Mouse (Mus musculus): Measurements from ENCODE around the gene Stat2. TPM values are rescaled to one million over a fixed set of nuclear protein-coding genes. Genes with fewer than 3 reads are reported as not detected.
A peak's percentile ranks its signal among the peaks of the same experiment; 100 is the strongest.

Stat2 gene
- 9.0 and 11.0 TPM in 2 replicates for total RNA-seq (2017)

DNA sequence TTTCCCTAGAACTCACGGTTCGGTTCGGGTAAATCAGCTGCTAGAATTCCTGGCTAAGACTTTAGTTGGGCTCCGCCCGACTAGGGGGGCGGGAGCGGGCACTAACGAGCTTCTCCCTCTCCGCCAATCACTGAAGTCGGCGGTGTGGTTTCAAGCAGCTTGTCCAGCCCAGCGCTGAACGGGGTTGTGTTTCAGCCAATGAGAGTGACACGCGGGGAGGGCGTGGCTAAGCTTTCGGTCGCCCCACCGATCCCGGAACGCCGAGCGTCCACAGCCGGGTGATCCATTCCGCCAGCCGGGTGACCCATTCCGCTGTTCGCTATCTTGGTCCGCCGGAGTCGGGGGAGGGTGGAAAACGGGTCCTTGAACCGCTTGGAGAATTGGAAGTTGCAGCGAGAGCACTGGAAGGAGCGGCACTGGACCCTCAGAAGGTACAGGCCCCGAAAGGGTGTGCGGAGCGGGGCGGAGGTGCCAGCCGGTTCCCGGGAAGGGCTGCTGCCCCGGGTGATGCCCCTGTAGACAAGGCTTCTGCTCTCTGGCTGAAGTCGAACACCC, at the start of gene Stat2:
Gene Stat2, plus strand, starts transcription at position 273 of the 555 bp plus-strand sequence.
- ATAC-seq (replicated peaks; ENCODE audit: low read depth, poor library complexity, severe bottlenecking): peak; percentile 99

DNA sequence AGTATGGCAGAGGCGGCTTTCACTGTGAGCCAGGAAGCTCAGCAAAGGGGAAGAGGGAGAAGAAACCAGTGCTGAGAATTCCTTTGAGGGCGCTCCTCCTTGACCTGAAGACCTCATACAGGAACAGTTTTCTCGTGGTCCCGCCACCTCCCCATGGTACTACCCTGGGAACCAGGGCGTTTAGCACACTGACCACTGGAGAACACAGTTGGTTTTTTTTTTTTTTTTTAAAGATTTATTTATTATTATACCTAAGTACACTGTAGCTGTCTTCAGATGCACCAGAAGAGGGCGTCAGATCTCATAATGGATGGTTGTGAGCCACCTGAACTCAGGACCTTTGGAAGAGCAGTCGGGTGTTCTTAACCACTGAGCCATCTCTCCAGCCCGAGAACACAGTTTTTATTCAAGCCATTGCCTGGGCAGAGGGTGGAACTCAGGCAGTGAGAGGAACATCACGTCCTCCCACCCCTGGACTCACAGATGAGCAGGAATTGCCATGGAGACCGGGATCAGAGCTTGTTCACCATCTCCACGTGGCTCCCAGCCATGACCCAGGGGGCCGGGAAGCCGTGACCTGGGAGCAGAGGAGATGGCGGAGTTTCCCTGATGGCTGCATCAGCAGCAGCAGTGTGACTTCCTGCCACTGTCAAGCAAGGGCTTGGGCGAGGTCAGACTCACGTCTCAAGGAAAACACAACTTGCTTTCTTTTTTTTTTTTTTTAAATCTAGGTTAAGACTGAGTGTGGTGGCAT, 48.6 kb upstream of the Stat2 start:
- no peak for ATAC-seq (replicated peaks; ENCODE audit: low read depth, poor library complexity, severe bottlenecking)

DNA sequence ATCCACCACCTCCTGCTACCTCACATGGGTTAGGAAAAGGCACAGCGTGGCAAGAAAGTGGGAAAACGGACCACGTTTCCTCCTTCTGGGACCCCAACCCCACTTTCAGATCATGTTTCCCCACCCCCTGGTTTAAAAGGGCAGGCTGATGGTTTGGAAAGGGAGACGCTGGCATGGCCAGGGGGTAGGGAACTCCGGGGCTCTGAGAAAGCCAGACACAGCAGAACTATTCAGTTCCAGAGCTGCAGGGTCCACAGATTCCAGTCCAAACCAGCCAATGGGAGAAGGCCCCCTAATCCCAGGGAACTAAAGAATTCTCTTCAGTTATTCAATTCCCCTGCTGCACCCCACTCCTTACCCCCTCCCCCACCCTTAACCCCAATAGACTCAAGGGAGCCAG, 45.3 kb upstream of the Stat2 start:
- ATAC-seq (replicated peaks; ENCODE audit: low read depth, poor library complexity, severe bottlenecking): no peak

DNA sequence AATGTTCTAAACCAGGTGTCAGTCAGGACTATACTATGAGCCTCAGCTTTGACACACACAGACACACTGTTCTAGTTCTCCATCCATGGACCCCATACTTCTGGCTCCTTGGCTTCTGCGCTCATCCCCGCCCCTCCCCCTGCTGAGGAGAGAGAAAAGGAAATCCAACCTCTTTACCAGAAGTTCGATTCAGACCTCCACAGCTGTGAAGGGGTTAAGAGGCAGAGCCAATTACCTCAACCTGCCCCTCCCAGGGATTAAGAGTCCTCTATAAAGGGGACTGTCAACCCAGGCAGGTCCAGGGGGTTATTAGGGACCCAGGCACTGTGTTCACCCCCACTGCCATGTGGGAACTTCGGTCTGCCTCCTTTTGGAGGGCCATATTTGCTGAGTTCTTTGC, 44.8 kb upstream of the Stat2 start, which contains the start of gene Mip:
Gene Mip, plus strand, starts transcription at position 301 of the 400 bp plus-strand sequence.
- ATAC-seq (replicated peaks; ENCODE audit: low read depth, poor library complexity, severe bottlenecking): no peak

DNA sequence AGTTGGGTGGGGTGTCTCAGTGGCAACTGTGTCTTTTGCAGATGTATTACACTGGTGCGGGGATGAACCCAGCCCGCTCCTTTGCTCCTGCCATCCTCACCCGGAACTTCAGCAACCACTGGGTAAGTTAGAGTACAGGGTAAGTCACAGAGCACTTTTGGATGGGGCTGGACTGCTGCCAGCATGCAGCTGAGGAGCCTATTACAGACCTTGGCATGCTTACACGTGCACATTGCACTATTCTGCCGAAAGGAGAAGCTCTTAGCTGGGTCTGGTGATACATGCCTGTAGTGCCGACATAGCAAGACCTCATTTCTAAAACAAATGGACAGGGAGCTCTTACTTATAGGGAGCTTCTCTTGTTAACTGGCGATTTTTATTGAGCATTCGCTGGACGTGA, 42.8 kb upstream of the Stat2 start:
- no peak for ATAC-seq (replicated peaks; ENCODE audit: low read depth, poor library complexity, severe bottlenecking)

DNA sequence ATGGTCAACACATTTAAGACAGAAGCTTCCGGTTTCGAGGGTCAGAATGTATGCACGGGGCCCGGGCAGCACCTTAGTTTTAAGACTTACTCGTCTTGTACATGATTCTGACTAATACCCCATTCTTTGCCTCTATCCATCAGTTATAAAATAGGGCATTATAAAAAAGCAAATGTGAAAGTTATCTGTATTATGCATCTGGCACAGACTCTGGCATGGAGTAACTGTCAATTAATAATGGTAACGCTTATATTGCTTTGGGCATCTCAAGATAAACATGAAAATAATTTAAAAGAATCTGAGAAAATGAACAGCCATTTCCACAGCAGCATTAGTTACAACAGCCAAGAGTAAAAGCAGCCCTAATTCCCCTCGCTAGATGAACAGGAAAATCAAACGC, 42.4 kb upstream of the Stat2 start:
- no peak for ATAC-seq (replicated peaks; ENCODE audit: low read depth, poor library complexity, severe bottlenecking)

DNA sequence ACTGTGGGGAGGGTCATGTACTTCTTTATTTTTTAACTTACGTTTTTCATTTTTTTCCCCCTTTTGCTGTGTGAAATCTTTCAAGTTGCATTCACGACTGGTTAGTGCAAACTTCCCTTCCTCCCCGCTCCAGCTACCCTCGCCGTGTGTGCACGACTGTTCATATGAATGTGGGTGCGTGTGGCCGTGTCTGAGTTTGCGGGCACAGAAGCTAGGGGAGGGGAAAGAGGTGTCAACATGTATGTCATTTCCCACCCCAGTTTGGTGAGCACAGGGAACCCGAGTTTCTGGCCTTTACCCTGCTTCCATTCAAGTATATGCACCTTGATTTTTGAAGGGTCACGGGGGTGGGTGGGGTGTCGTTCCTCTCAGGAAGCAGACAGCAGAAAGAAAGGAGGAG, 39.8 kb upstream of the Stat2 start:
- ATAC-seq (replicated peaks; ENCODE audit: low read depth, poor library complexity, severe bottlenecking): no peak

DNA sequence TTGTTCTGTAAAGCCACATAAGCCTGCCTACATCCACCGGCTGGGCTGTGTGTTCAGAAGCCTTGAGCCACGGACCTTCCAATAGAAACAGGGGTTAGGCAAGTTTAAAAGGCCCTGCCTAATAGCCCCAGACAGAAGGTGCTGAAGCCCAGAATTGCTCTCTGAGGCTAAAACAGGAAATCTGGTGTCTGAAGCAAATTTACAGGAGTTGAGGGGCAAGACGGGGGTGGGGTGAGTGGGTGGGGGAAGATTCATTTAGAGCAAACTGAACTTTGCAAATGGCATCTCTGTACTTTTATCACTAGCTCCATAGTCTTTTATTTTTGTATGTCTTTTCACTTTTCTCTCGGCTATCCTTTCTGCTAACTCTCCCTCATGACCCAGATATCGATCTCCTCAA, 39.2 kb upstream of the Stat2 start:
- no peak; the same call in 1 of the 2 replicates for ATAC-seq (replicated peaks; ENCODE audit: low read depth, poor library complexity, severe bottlenecking)

DNA sequence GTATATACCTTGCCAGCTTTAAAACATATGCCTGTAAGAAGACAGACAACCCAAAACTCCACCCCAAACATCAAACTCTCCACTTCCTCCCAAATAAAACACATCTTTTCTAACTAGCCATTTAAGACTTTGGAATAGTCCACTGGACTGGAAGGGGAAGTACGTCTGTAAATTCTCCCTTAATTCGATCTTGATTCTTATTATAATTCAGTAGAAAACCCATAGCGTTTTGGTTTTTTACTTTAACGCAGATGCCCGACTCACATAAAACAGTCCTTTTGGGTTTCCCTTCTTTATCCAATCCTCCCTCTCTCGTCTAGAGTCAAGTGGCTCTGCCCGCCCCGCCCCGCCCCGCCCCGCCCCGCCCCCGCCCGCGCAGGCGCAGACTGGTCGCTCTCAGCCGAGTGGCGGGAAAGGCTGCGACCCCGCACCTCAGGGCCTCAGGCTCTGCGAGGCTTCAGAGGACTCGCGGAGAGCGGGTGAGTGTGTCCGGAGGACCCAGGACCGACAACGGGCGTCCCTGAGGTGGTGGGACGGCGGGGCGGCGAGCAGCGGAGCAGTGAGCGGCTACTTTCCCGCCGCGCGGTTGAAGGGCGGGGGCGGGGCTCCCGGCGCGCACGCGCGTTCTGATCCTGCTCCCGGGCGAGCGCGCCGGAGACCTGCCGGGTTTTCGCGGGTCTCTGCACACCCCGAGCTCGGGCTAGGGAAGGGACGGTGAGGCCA, 38.5 kb upstream of the Stat2 start, which contains the start of gene Timeless:
Gene Timeless, plus strand, starts transcription at position 369 of the 723 bp plus-strand sequence.
- ATAC-seq (replicated peaks; ENCODE audit: low read depth, poor library complexity, severe bottlenecking): peak; percentile 53

DNA sequence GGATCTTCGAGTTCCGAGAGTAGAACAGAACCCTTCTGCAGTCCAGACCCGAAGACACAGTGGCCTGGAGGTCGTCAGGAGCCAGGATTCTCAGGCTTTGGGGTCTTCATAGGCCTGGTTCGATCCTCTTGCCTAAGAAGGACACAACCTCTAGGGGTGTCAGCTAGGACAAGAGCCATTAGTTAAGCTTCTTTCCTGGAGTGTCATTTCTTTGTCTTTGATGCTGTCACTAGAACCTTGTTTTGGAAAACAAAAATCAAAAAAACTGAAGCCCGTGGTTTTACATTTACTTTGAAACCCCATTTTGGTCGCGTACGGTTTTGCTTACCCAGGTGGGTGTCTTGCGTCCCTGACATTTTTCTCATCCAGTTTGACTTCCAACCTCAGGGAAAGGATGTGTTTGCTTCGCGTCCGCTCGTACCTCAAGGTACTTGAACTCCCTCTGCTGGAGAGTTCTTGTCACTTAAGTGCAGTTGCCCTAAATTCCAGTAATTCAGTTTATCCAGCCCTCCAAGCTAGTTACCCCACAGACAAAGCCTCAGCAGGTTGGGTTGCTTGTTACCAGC, 37.9 kb upstream of the Stat2 start:
- peak; percentile 74 for ATAC-seq (replicated peaks; ENCODE audit: low read depth, poor library complexity, severe bottlenecking)

DNA sequence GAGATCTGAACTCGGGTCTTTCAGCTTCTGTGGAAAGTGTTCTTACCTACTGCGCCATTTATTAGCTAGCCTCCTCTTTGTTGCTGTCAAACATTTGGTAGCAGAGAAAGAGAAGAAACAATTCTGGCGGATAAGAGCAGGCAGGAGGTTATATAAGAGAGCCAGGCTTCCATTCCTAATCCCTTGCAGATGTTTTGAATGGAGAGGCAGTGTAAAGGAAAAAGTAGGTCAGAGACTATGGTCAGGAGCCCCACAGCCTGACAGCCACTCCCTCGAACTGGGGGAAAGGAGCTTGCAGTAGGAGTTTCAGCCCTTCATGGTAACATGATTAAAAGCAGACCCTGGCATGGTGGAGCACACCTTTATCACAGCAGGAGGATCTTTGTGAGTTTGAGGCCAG, 34.0 kb upstream of the Stat2 start:
- no peak for ATAC-seq (replicated peaks; ENCODE audit: low read depth, poor library complexity, severe bottlenecking)

DNA sequence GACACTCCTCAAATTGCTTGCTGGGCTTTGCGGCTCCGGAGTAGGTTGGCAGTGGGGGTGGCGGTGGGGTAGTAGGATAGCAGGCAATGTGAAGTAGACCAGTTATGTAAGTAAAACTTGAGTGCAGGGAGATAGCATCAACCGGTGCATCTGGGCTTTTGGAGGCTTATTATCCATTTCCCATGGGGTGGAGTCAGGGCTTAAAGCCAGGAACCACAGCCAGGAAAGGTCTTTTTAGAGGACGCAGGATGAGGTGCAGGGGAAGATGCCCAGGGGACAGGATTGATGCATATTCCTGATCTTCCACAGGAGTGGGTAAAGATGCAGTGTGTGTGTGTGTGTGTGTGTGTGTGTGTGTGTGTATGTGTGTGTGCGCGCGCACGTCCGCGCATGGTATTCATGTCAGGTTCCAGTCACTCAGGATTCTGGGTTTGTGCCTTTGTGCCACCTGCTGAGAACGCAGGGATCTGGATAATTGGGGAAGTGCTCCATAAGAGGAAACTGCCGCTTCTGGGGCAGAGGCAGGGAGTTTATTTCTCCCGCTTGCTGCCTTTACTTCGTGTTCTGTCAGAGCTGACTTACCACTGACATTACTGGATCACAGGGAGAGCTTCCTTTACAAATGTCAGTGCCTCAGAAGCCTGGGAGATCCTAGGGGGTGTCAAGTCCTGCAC, 32.4 kb upstream of the Stat2 start:
- ATAC-seq (replicated peaks; ENCODE audit: low read depth, poor library complexity, severe bottlenecking): peak; percentile 39

DNA sequence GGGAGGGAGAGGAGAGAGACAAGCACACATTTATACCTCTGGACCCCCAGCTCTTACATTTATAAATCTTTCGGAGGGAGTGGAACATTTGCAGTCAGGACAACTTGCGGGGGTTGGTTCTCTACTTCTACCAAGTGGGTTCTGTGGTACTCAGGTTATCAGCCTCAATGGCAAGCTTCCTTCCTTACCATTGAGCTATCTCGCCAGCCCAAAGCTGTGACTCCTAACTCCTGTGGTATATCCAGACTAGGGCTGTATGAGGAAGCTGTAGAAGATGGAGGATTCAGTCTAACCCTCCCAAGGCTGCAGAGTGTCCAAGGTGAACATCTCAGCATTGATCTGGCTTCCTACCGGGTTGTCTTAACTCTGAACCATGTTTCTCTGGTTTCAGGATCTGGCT, 31.2 kb upstream of the Stat2 start:
- peak; percentile 24; the same call in 1 of the 2 replicates for ATAC-seq (replicated peaks; ENCODE audit: low read depth, poor library complexity, severe bottlenecking)

DNA sequence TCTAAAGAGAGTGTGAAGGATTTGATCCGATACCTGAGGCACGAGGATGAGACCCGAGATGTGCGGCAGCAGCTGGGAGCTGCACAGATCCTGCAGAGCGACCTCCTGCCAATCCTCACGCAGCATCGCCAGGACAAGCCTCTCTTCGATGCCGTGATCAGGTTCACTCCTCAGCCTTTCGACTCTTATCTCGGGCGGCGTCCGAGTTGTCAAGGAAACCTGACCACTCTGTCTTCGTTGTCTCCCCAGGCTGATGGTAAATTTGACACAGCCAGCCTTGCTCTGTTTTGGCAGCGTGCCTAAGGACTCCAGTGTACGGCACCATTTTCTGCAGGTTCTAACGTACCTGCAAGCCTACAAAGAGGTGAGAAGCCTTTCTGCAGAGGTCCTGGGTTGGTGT, 30.2 kb upstream of the Stat2 start:
- ATAC-seq (replicated peaks; ENCODE audit: low read depth, poor library complexity, severe bottlenecking): peak; percentile 36; the same call in 1 of the 2 replicates

DNA sequence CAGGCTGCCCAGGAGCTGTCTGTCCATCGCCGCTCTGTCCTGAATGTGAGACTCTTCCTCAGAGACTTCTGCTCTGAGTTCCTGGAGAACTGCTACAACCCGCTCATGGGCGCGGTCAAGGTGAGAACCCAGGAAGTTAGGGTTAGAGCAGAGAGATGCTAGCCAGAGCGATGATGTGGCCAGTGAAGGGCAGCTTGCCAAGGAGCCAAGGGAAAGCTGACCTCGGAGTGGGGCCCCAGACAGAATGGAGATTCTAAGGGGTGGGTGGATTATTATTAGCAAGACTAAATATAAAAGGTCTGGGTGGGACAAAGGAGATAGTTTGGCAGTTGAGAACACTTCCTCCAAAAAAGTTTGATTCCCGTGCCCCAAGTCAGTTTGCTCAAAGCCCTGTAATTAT, 27.1 kb upstream of the Stat2 start:
- ATAC-seq (replicated peaks; ENCODE audit: low read depth, poor library complexity, severe bottlenecking): no peak

DNA sequence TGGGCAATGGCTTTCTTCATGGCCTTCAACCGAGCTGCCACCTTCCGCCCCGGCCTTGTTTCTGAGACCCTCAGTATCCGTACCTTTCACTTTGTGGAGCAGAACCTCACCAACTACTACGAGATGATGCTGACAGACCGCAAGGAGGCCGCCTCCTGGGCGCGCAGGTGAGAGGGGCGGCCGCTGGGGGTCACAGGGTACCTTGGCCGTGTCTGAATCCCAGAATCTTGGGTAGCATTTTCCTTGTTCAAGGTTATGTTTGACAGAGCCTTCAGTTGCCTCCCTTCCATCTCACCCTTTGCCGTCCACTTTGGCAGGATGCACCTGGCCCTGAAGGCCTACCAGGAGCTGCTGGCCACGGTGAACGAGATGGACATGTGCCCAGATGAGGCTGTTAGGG, 26.2 kb upstream of the Stat2 start:
- ATAC-seq (replicated peaks; ENCODE audit: low read depth, poor library complexity, severe bottlenecking): no peak

DNA sequence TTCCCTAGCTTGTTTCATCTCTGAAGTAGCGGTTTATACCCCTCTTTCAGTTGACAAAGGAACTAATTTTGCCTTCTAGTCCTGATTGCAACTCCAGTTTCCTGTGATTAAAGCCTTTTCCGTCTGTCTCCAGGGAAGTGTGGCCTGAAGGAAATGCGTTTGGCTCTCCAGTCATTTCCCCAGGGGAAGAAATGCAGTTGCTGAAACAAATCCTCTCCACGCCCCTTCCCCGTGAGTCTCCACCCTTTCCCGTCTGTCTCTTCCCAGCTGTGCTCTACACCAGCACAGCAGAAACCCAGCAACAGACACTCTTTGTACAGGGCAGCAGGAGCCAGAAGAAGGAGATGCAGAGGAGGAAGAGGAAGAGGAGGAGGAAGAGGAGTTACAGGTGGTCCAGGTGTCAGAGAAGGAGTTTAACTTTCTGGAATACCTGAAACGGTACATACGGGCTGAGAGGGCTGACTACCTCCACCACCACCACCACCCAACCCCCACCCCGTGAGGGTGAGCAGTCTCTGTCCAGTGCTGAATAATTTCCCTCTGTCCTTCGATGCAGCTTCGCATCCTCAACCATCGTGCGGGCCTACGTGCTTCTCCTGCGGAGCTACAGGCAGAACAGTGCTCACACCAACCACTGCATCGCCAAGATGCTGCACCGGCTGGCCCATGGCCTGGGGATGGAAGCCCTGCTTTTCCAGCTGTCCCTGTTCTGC, 23.2 kb upstream of the Stat2 start:
- no peak for ATAC-seq (replicated peaks; ENCODE audit: low read depth, poor library complexity, severe bottlenecking)

DNA sequence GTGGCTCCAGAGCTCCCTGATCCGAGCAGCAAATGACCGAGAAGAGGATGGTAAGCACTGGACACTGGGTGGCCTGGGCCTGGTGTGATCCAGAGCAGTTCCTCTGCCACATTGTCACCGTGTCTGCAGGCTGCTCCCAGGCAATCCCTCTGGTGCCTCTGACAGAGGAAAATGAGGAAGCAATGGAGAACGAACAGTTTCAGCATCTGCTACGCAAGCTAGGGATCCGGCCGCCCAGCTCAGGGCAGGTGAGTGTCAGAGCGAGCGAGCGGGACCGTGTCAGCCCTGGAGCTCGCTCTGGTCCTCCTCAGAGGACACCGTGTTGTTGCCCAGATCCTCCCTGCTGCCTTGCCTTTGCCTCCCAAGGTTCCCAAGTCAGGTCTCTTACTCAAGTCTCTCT, 19.8 kb upstream of the Stat2 start:
- no peak for ATAC-seq (replicated peaks; ENCODE audit: low read depth, poor library complexity, severe bottlenecking)

DNA sequence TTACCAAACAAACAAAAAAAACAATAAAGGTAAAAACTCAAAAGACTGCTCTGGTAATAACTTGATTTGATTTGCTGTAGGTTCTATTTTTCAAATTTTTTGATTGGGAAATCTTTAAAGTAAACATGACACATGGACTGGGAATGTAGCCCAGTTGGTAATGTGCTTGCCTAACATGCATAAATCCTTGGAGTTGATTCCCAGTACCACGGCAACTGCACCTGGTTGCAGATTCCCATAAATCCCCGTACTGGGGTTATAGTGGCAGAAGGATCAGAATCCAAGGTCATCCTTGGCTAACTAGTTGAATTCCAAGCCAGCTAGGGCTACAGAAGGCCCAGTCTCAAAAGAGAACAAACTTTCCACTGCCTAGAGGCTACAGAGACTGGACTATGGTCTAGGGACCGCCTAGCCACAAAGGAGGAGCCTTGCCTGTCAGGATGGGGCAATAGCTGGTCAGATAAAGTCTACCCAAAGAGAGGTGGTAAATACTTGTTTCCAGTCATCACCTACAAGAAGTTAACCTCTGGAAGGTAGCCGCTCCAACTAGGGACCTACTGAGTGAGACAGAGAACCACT, 16.6 kb upstream of the Stat2 start, which contains the start of gene Apon:
Gene Apon, plus strand, starts transcription at position 420 of the 579 bp plus-strand sequence.
- no peak for ATAC-seq (replicated peaks; ENCODE audit: low read depth, poor library complexity, severe bottlenecking)
